Mouse (Mus musculus): ENCODE measurements at regions not wholly inside any gene's neighbourhood (a gene's known extent, or its start where the extent isn't known, plus 50 kb on each side); places are given as distances from the start of the nearest gene placed in this dataset.
A peak's percentile ranks its signal among the peaks of the same experiment; 100 is the strongest.

- H3K9ac ChIP-seq (replicated peaks) = no peak overlapping the region
- no peak overlapping the region for H3K27ac ChIP-seq (replicated peaks)
- H3K4me3 ChIP-seq (replicated peaks) = no peak overlapping the region
- no peaks in the 10 kb centered on the region for H3K9me3 ChIP-seq (replicated peaks)
- no peak for ATAC-seq (ENCODE audit: low FRiP score)
- 73% methylated on average over 3 of the region's 3 CpGs for WGBS
- H3K36me3 ChIP-seq = no peaks in the 10 kb centered on the region
- no peaks in the 10 kb centered on the region for H3K4me1 ChIP-seq
- no peak overlapping the region for H3K4me2 ChIP-seq
- no peaks in the 10 kb centered on the region for H3K27me3 ChIP-seq (replicated peaks)
These were observed 136.6 kb downstream of the Tmem38b start for GRCm38 (mm10) chr4:53962458-53962857.

GRCm38 (mm10) chr4:53970461-53970860, 144.6 kb downstream of the Tmem38b start:
- Histone ChIP-seq H3K27me3 (replicated peaks) (no peaks in the 10 kb centered on the region), H3K9me3 (replicated peaks) (no peaks in the 10 kb centered on the region), H3K27ac (replicated peaks) (no peak overlapping the region), H3K36me3 (no peaks in the 10 kb centered on the region), H3K9ac (replicated peaks) (no peak overlapping the region), H3K4me2 (no peak overlapping the region), H3K4me3 (replicated peaks) (no peak overlapping the region), H3K4me1 (no peaks in the 10 kb centered on the region)
- ATAC-seq (ENCODE audit: low FRiP score) = no peak

- Histone ChIP-seq H3K9me3 (replicated peaks) (no peaks in the 10 kb centered on the region), H3K36me3 (no peaks in the 10 kb centered on the region), H3K4me2 (no peak overlapping the region), H3K27ac (replicated peaks) (no peak overlapping the region), H3K9ac (replicated peaks) (no peak overlapping the region), H3K4me3 (replicated peaks) (no peak overlapping the region), H3K4me1 (no peaks in the 10 kb centered on the region; the same call in 1 of the 2 replicates), H3K27me3 (replicated peaks) (no peaks in the 10 kb centered on the region)
- 98% methylated on average over 2 of the region's 2 CpGs for WGBS
- no peak for ATAC-seq (ENCODE audit: low FRiP score)
These were observed 145.1 kb downstream of the Tmem38b start for GRCm38 (mm10) chr4:53970960-53971359.

GRCm38 (mm10) chr4:53976036-53976638, 150.3 kb downstream of the Tmem38b start:
- Histone ChIP-seq H3K27ac (replicated peaks) (no peak overlapping the region), H3K36me3 (no peaks in the 10 kb centered on the region), H3K4me3 (replicated peaks) (no peak overlapping the region), H3K9me3 (replicated peaks) (no peaks in the 10 kb centered on the region), H3K4me2 (no peak overlapping the region), H3K9ac (replicated peaks) (no peak overlapping the region), H3K27me3 (replicated peaks) (no peaks in the 10 kb centered on the region), H3K4me1 (no peaks in the 10 kb centered on the region; the same call in 1 of the 2 replicates)
- 77% methylated on average over 12 of the region's 12 CpGs for WGBS
- ATAC-seq (ENCODE audit: low FRiP score) = no peak

- Histone ChIP-seq H3K36me3 (no peaks in the 10 kb centered on the region), H3K4me3 (replicated peaks) (no peak overlapping the region), H3K9me3 (replicated peaks) (no peaks in the 10 kb centered on the region), H3K4me1 (no peaks in the 10 kb centered on the region), H3K4me2 (no peak overlapping the region), H3K9ac (replicated peaks) (no peak overlapping the region), H3K27ac (replicated peaks) (no peak overlapping the region), H3K27me3 (replicated peaks) (no peaks in the 10 kb centered on the region)
- no peak for ATAC-seq (ENCODE audit: low FRiP score)
- WGBS = 85% methylated on average over 8 of the region's 8 CpGs
These were observed 160.9 kb downstream of the Tmem38b start for GRCm38 (mm10) chr4:53986519-53987301.

- no peak for ATAC-seq (ENCODE audit: low FRiP score)
- Histone ChIP-seq H3K4me2 (no peak overlapping the region), H3K36me3 (no peaks in the 10 kb centered on the region), H3K27me3 (replicated peaks) (no peaks in the 10 kb centered on the region), H3K27ac (replicated peaks) (no peak overlapping the region), H3K4me3 (replicated peaks) (no peak overlapping the region), H3K4me1 (no peaks in the 10 kb centered on the region), H3K9me3 (replicated peaks) (no peaks in the 10 kb centered on the region), H3K9ac (replicated peaks) (no peak overlapping the region)
- WGBS = 84% methylated on average over 11 of the region's 11 CpGs
These were observed 161.7 kb downstream of the Tmem38b start for GRCm38 (mm10) chr4:53987536-53987935.

- 11% methylated on average over 12 of the region's 12 CpGs for WGBS
- H3K9ac ChIP-seq (replicated peaks) = no peak overlapping the region
These were observed 195.4 kb downstream of the Tmem38b start for GRCm38 (mm10) chr4:54021069-54021829.

GRCm38 (mm10) chr4:54021861-54022385, 196.1 kb downstream of the Tmem38b start:
- Histone ChIP-seq H3K36me3 (no peaks in the 10 kb centered on the region), H3K4me2 (peak overlapping the region; percentile 32), H3K9me3 (replicated peaks) (no peaks in the 10 kb centered on the region), H3K27ac (replicated peaks) (peak overlapping the region; percentile 69), H3K9ac (replicated peaks) (no peak overlapping the region), H3K4me3 (replicated peaks) (no peak overlapping the region), H3K4me1 (peaks cover 15% of the 10 kb centered on the region), H3K27me3 (replicated peaks) (no peaks in the 10 kb centered on the region)
- peak; percentile 58 for ATAC-seq (ENCODE audit: low FRiP score)
- WGBS = 15% methylated on average over 6 of the region's 6 CpGs

More at GRCm38 (mm10) chr4:54021069-54021829, 195.4 kb downstream of the Tmem38b start:
- no peaks in the 10 kb centered on the region for H3K9me3 ChIP-seq (replicated peaks)
- H3K4me3 ChIP-seq (replicated peaks) = no peak overlapping the region
- no peaks in the 10 kb centered on the region for H3K36me3 ChIP-seq
- H3K4me1 ChIP-seq = peaks cover 15% of the 10 kb centered on the region
- H3K27me3 ChIP-seq (replicated peaks) = no peaks in the 10 kb centered on the region
- peak overlapping the region; percentile 69 for H3K27ac ChIP-seq (replicated peaks)
- peak; percentile 83; the same call in 1 of the 2 replicates for ATAC-seq (ENCODE audit: low FRiP score)
- H3K4me2 ChIP-seq = peak overlapping the region; percentile 32

GRCm38 (mm10) chr4:54026919-54027318, 201.1 kb downstream of the Tmem38b start:
- no peaks in the 10 kb centered on the region for H3K36me3 ChIP-seq
- H3K4me1 ChIP-seq = peaks cover 30% of the 10 kb centered on the region
- H3K4me2 ChIP-seq = no peak overlapping the region
- no peaks in the 10 kb centered on the region for H3K27me3 ChIP-seq (replicated peaks)
- 86% methylated on average over 3 of the region's 3 CpGs for WGBS
- no peak overlapping the region for H3K27ac ChIP-seq (replicated peaks)
- ATAC-seq (ENCODE audit: low FRiP score) = no peak
- H3K9ac ChIP-seq (replicated peaks) = no peak overlapping the region
- no peak overlapping the region for H3K4me3 ChIP-seq (replicated peaks)
- H3K9me3 ChIP-seq (replicated peaks) = no peaks in the 10 kb centered on the region

- no peaks in the 10 kb centered on the region for H3K9me3 ChIP-seq (replicated peaks)
- peak overlapping the region; percentile 20; the same call in 1 of the 2 replicates for H3K27ac ChIP-seq (replicated peaks)
- H3K4me1 ChIP-seq = peaks cover 31% of the 10 kb centered on the region
- WGBS = 16% methylated on average over 5 of the region's 5 CpGs
- H3K9ac ChIP-seq (replicated peaks) = no peak overlapping the region
- no peaks in the 10 kb centered on the region for H3K27me3 ChIP-seq (replicated peaks)
- no peaks in the 10 kb centered on the region for H3K36me3 ChIP-seq
- H3K4me2 ChIP-seq = no peak overlapping the region
- no peak overlapping the region for H3K4me3 ChIP-seq (replicated peaks)
- no peak for ATAC-seq (ENCODE audit: low FRiP score)
These were observed 201.9 kb downstream of the Tmem38b start for GRCm38 (mm10) chr4:54027565-54028237.

Measured in neural tube, embryonic 15.5 days (tissue).